Mouse (Mus musculus): ENCODE measurements around the gene Ifitm6.

DNA sequence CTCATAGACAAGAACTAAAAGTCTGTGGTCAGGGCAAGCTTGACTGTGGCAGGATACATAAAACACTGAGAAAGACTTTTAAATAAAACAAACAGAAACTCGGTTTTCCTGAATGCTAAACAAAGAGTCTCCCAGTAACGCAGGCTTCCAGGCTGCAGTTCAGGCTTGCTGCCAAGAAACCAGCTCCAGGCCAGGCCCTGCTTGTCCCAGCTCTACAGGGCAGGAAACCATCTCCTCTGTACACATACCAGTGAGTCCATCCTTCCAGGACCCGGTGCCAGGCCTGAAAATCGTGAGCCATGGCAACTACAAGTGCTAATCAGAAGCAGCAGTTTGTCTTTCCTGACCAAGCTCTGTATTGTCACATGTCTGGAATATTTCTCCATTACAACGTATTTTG is 23.9 kb upstream of the Ifitm6 start:
- TF ChIP-seq POLR2A (IDR thresholded peaks at IDR 0.05; ENCODE audit: low read depth, low read length), result no peak
- no peak for TF ChIP-seq CTCF (IDR thresholded peaks at IDR 0.05; ENCODE audit: extremely low read depth, insufficient read length, insufficient replicate concordance, low read depth, low read length)
